Mouse (Mus musculus) right cerebral cortex, postnatal 10 days (tissue): ENCODE measurements around the gene Rgs10.

Source experiments
- DNase-seq, 2 experiments: peaks; one replicate each; pipeline ENCODE4 v3.0.0; 2021; ENCODE audit warnings: low spot score in 2 of 2

Rgs10 gene

DNA sequence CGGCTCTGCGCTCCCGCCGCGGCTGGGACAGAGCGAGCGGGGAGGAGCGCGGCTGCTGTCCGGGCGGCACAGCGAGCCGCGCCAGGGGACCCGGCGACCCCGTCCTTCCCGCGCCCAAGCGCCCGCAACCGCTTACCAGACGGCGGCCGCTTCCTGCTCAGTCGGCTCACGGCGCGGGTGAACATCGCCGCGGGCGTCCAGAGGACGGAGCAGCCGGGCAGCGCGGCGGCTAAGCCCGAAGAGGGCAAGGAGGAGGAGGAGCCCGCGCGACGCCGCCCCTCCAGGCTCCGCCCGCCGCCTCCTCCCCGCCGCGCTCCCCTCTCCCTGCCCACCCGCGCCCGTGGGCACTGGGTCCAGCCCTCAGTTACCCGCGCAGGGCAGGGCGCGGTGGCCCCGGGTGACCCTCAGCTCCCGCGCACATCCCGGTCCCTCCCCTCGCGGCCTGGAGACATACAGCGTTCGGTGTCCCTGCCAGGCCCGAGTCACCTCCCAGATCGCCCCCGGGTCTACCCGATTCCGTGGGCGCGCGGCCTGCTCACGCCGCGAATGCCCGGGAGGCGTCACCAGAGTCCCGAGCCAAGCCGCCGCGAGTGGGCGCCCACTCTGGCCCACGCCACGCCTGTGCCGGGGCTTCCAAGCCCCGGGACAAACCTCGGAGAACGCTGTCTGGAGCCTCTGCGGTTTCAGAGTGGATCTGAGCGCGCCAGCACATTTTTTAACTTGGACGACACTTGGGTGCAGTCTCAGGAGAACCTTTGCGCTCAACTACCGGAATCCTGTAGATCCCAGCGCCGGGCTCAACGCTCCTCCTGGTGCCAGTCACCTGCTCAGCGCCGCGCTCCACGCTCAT lies at the start of gene Rgs10:
Rgs10 (minus strand) TSS at position 829 of the 850 bp plus-strand sequence.
- DNase-seq, result peak; percentile 54 to 59

- no peak for DNase-seq
Measured at GRCm38 (mm10) chr7:128462406-128462805, 43.8 kb upstream of the Rgs10 start.

- DNase-seq, result peak; percentile 99 to 100
Measured at GRCm38 (mm10) chr7:128461285-128462215, 43.0 kb upstream of the Rgs10 start, which contains the start of gene Tial1. Gene Tial1, minus strand, starts transcription at chr7:128461717.

GRCm38 (mm10) chr7:128460865-128461228 lies 42.3 kb upstream of the Rgs10 start:
- DNase-seq, result peak in 1 of 2 experiments; percentile 53

GRCm38 (mm10) chr7:128460131-128460864 lies 41.7 kb upstream of the Rgs10 start:
- DNase-seq, result peak; percentile 46 to 48

DNA sequence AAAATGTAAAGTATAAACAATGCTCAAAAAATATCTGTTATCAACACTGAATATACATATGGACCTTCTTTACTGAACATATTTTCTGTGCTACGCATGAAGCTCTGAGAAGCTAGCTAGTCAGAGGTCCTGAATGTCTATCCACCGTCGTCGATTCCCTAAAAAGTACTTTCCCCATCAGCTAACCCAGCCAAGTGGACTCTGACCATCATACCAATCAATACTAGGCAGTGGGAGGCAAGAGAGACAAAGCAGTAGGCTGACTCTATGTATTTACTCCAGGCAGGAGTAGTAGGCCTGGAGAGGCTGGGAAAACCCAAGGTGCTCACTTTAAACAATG lies 41.2 kb upstream of the Rgs10 start:
- DNase-seq, result no peak

GRCm38 (mm10) chr7:128458011-128458410 lies 39.5 kb upstream of the Rgs10 start:
- DNase-seq, result no peak

DNA sequence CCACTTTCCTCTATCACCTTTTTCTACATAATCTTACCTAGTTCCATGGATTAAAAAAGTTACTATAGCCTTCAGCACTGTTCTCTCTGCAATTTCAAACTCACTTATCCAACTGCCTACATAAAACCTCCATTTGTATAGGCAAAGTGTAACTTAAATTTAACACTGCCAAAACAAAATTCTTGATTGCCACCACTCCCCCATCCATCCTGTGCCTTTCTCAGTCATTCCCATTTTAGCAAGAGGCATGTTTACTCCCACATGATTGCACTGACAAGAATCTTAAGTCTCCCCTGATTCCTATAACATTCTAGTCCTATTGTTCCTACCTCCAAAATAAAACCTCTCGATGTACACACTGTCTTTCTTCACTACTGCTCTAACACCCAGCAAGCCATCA lies 34.2 kb upstream of the Rgs10 start:
- DNase-seq, result no peak

DNA sequence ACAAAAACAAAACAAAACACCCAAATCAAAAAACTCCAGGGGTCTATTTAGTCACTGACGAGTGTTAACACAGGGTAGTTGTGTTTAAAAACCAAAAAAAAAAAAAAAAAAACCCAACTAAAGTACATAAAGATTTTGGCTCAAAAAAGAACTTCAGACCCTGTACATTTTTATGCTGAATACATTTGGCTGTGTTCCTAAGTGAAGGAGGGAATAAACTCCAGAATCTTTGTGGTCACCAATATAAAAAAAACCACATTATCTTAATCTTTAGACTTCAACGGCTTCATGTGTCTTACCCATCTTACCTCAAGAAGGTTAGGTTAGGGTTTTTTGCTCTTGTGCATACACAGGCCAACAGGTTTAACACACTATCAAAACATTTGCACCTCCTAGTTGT lies 22.0 kb upstream of the Rgs10 start:
- no peak for DNase-seq

DNA sequence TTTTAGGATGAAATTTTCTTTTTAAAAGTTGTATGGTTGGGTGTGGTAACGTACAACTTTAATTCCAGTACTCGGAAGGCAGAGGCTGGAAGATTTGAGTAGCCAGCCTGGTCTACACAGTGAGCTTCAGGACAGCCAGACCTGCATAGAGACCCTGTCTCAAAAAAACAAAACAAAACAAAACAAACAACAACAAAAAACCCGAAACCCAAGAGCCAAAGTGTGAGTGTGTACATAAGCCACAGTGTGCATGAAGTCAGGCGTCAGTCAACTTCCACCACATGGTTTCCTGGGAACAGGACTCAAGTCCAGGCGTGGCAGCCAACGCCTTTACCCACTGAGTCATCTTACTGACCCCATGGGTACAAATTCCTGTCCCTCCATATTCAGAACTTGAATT lies 20.7 kb upstream of the Rgs10 start:
- no peak for DNase-seq

DNA sequence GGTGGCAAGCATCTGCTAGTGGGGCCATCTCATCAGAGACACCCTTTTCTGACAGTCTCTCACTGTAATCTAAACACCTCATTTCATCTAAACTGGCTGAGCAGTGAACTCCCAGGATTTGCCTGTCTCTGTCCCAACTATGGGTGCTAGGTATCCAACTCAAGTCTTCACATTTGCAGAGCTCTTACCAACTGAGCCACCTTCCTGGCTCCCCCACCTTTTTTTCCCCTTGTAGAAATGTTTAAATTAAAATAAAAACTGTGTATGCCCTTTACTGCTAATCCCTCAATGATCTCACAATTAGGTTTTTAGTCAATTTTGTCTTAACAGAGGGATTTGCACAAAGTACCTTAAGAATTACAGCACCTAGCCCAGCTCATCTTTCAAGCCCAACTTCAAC lies 19.6 kb upstream of the Rgs10 start:
- DNase-seq, result no peak

DNA sequence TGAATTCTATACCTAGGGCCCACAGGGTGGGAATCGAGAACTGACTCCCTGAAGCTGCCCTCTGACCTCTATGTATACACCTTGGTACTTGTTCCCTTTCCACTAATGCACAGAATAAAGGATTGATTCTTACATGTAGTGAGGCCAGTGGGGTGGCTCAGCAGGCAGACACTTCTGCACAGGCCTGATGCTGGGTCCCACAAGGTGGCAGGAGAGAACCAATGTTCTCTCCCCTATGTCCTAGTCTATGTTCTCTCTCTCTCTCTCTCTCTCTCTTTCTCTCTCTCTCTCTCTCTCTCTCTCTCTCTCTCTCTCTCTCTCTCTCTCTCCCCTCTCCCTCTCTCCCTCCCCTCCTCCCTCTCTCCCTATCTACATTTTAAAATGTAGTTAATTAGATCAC lies 14.7 kb upstream of the Rgs10 start:
- peak; percentile 58 to 60 for DNase-seq

GRCm38 (mm10) chr7:128432574-128432973 lies 14.0 kb upstream of the Rgs10 start:
- no peak for DNase-seq

GRCm38 (mm10) chr7:128422491-128422890 lies 3.9 kb upstream of the Rgs10 start:
- DNase-seq, result no peak

- DNase-seq, result no peak
Measured at GRCm38 (mm10) chr7:128421701-128422100, 3.1 kb upstream of the Rgs10 start.

- no peak for DNase-seq
Measured at GRCm38 (mm10) chr7:128419690-128420089, 1.1 kb upstream of the Rgs10 start.

- peak in 1 of 2 experiments; percentile 33 for DNase-seq
Measured at GRCm38 (mm10) chr7:128417226-128417929, 1.2 kb downstream of the Rgs10 start.

- no peak for DNase-seq
Measured at GRCm38 (mm10) chr7:128416664-128417063, 1.9 kb downstream of the Rgs10 start.

DNA sequence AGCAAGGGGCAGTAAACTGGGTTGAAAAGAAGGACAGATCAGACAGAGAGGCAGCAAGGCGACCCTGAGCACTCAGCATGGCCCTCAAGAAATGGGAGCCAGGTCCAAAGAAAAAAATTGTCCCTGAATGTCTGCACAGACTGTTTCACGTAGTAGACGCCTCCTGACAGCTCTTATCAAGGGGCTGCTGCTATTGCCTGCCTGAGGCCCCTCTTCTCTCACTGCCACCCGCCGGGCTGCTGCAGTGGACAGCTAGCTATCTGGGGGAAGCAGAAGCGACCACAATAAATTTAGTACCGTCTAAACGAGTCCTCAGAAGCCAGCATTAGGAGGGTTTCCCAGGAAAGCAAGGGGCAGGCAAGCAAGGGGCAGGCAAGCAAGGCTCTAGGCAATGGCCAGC lies 4.1 kb downstream of the Rgs10 start:
- DNase-seq, result no peak

GRCm38 (mm10) chr7:128412071-128412833 lies 6.3 kb downstream of the Rgs10 start:
- no peak for DNase-seq
